Mouse (Mus musculus) embryonic facial prominence, embryonic 10.5 days (tissue): ENCODE data around the gene Slc27a2. TPM values are rescaled to one million over a fixed set of nuclear protein-coding genes. Genes with fewer than 3 reads are reported as not detected.
A peak's percentile ranks its signal among the peaks of the same experiment; 100 is the strongest.
"Not testable (repeated sequence)": the region's sequence is repeated elsewhere in the genome, so short reads cannot be mapped to it uniquely, and the experiment has no call there.

Source experiments
- DNase-seq: peaks from one replicate; pipeline ENCODE4 v3.0.0-alpha.2; 2017; ENCODE audit warnings: low spot score
- H3K27ac ChIP-seq: fragments of 300-500 bp; sonication (generic); replicated peaks from 2 replicates; pipeline ENCODE4 v1.5.1; 2016; ENCODE audit warnings: mild to moderate bottlenecking
- H3K27me3 ChIP-seq: fragments of 300-500 bp; sonication (generic); replicated peaks from 2 replicates; pipeline ENCODE4 v1.6.1; 2016; ENCODE audit warnings: low read depth, mild to moderate bottlenecking; ENCODE audit not compliant: poor library complexity, severe bottlenecking
- H3K36me3 ChIP-seq: fragments of 300-500 bp; sonication (generic); replicated peaks from 2 replicates; pipeline ENCODE4 v1.6.1; 2016; ENCODE audit warnings: mild to moderate bottlenecking, moderate library complexity
- H3K4me1 ChIP-seq: fragments of 300-500 bp; sonication (generic); 2 replicates; pipeline ENCODE4 v1.6.1; 2016
- H3K4me3 ChIP-seq: fragments of 300-500 bp; sonication (generic); 2 replicates; pipeline ENCODE4 v1.5.1; 2016; ENCODE audit warnings: mild to moderate bottlenecking, moderate library complexity
- H3K9me3 ChIP-seq: fragments of 300-500 bp; sonication (generic); 2 replicates; pipeline ENCODE4 v1.6.1; 2016; ENCODE audit warnings: mild to moderate bottlenecking
- WGBS: fragments of 180-500 bp; shearing (Covaris S2); methylation state at CpG from one replicate; pipeline ENCODE4 v1.1.7; 2016; 5-methylcytosine and 5-hydroxymethylcytosine counted together
- polyA plus RNA-seq: library from polyadenylated mRNA; unstranded; fragments of >200 nt; fragmentation: Nextera tagmentation; extraction: Ambion mirVana; gene quantifications from 2 replicates; pipeline ENCODE4 v1.2.1, GENCODE M21; 2016

Slc27a2 gene
- polyA plus RNA-seq, 1 experiment from 2014 or later: 3.8 TPM

- H3K4me1 ChIP-seq: peaks cover 5% of the 10 kb centered on the region; the same call in 1 of the 2 replicates
- DNase-seq: no peak
- peaks cover 7% of the 10 kb centered on the region for H3K27me3 ChIP-seq
- no peak overlapping the region for H3K4me3 ChIP-seq
- H3K27ac ChIP-seq: no peak overlapping the region
- 86% methylated on average over 20 of the region's 20 CpGs for WGBS
- H3K9me3 ChIP-seq: no peaks in the 10 kb centered on the region
- no peaks in the 10 kb centered on the region for H3K36me3 ChIP-seq
Observed at GRCm38 (mm10) chr2:126597279-126598241, 45.4 kb downstream of the Slc27a2 start.

- WGBS: 45% methylated on average over 2 of the region's 2 CpGs
- no peaks in the 10 kb centered on the region for H3K36me3 ChIP-seq
- peaks cover 5% of the 10 kb centered on the region; the same call in 1 of the 2 replicates for H3K4me1 ChIP-seq
- no peak overlapping the region for H3K4me3 ChIP-seq
- peaks cover 7% of the 10 kb centered on the region for H3K27me3 ChIP-seq
- DNase-seq: no peak
- no peak overlapping the region for H3K27ac ChIP-seq
- no peaks in the 10 kb centered on the region for H3K9me3 ChIP-seq
Observed at GRCm38 (mm10) chr2:126598359-126598758, 46.2 kb downstream of the Slc27a2 start.

- Histone ChIP-seq H3K4me1 (peaks cover 5% of the 10 kb centered on the region; the same call in 1 of the 2 replicates), H3K36me3 (no peaks in the 10 kb centered on the region), H3K27ac (no peak overlapping the region), H3K27me3 (peaks cover 7% of the 10 kb centered on the region), H3K4me3 (no peak overlapping the region), H3K9me3 (no peaks in the 10 kb centered on the region)
- 13% methylated on average over 3 of the region's 3 CpGs for WGBS
- DNase-seq: peak; percentile 27
Observed at GRCm38 (mm10) chr2:126599005-126599404, 46.8 kb downstream of the Slc27a2 start.

- 89% methylated on average over 14 of the region's 14 CpGs for WGBS
- DNase-seq: no peak
- Histone ChIP-seq H3K36me3 (no peaks in the 10 kb centered on the region), H3K9me3 (no peaks in the 10 kb centered on the region), H3K27me3 (no peaks in the 10 kb centered on the region; the same call in 1 of the 2 replicates), H3K4me1 (peaks cover 5% of the 10 kb centered on the region; the same call in 1 of the 2 replicates), H3K27ac (no peak overlapping the region), H3K4me3 (no peak overlapping the region)
Observed at GRCm38 (mm10) chr2:126600533-126600932, 48.3 kb downstream of the Slc27a2 start.

- Histone ChIP-seq H3K4me1 (peaks cover 5% of the 10 kb centered on the region; the same call in 1 of the 2 replicates), H3K27me3 (no peaks in the 10 kb centered on the region; the same call in 1 of the 2 replicates), H3K9me3 (no peaks in the 10 kb centered on the region), H3K36me3 (no peaks in the 10 kb centered on the region), H3K4me3 (no peak overlapping the region), H3K27ac (no peak overlapping the region)
- DNase-seq: no peak
- 87% methylated on average over 14 of the region's 14 CpGs for WGBS
Observed at GRCm38 (mm10) chr2:126601918-126602600, 49.9 kb downstream of the Slc27a2 start.

- H3K4me3 ChIP-seq: no peak overlapping the region
- H3K9me3 ChIP-seq: no peaks in the 10 kb centered on the region
- 86% methylated on average over 15 of the region's 15 CpGs for WGBS
- H3K27ac ChIP-seq: no peak overlapping the region
- no peaks in the 10 kb centered on the region for H3K36me3 ChIP-seq
- no peaks in the 10 kb centered on the region for H3K4me1 ChIP-seq
- no peak for DNase-seq
- H3K27me3 ChIP-seq: no peaks in the 10 kb centered on the region; the same call in 1 of the 2 replicates
Observed at GRCm38 (mm10) chr2:126606061-126606687, 54.0 kb downstream of the Slc27a2 start.

- no peak overlapping the region for H3K4me3 ChIP-seq
- WGBS: 76% methylated on average over 4 of the region's 4 CpGs
- H3K27me3 ChIP-seq: no peaks in the 10 kb centered on the region; the same call in 1 of the 2 replicates
Observed at GRCm38 (mm10) chr2:126606688-126607062, 54.5 kb downstream of the Slc27a2 start.

GRCm38 (mm10) chr2:126607553-126608203 is 55.5 kb downstream of the Slc27a2 start:
- Histone ChIP-seq H3K4me3 (no peak overlapping the region), H3K9me3 (no peaks in the 10 kb centered on the region), H3K36me3 (no peaks in the 10 kb centered on the region), H3K27me3 (no peaks in the 10 kb centered on the region), H3K4me1 (no peaks in the 10 kb centered on the region), H3K27ac (no peak overlapping the region)
- DNase-seq: no peak
- 66% methylated on average over 10 of the region's 10 CpGs for WGBS

More at GRCm38 (mm10) chr2:126606688-126607062, 54.5 kb downstream of the Slc27a2 start:
- Histone ChIP-seq H3K27ac (no peak overlapping the region), H3K4me1 (no peaks in the 10 kb centered on the region), H3K36me3 (no peaks in the 10 kb centered on the region), H3K9me3 (no peaks in the 10 kb centered on the region)
- DNase-seq: no peak

- H3K9me3 ChIP-seq, H3K4me1 ChIP-seq, H3K4me3 ChIP-seq, H3K27ac ChIP-seq, H3K36me3 ChIP-seq, DNase-seq, H3K27me3 ChIP-seq: not testable (repeated sequence)
- WGBS: 81% methylated on average over 12 of the region's 12 CpGs
Observed at GRCm38 (mm10) chr2:126609600-126609999, 57.4 kb downstream of the Slc27a2 start.

- H3K27ac ChIP-seq: no peak overlapping the region
- no peaks in the 10 kb centered on the region for H3K36me3 ChIP-seq
- H3K4me3 ChIP-seq: no peak overlapping the region
- WGBS: 94% methylated on average over 3 of the region's 3 CpGs
- 0 out of 2 replicates have a peak, but pooled peaks cover 5% of the 10 kb centered on the region for H3K4me1 ChIP-seq
- DNase-seq: no peak
- no peaks in the 10 kb centered on the region for H3K9me3 ChIP-seq
- H3K27me3 ChIP-seq: no peaks in the 10 kb centered on the region
Observed at GRCm38 (mm10) chr2:126615355-126615754, 63.1 kb downstream of the Slc27a2 start.

GRCm38 (mm10) chr2:126618470-126619179 is 66.4 kb downstream of the Slc27a2 start:
- Histone ChIP-seq H3K4me1 (0 out of 2 replicates have a peak, but pooled peaks cover 5% of the 10 kb centered on the region), H3K27me3 (no peaks in the 10 kb centered on the region), H3K36me3 (no peaks in the 10 kb centered on the region), H3K4me3 (no peak overlapping the region), H3K27ac (no peak overlapping the region), H3K9me3 (no peaks in the 10 kb centered on the region)
- 27% methylated on average over 8 of the region's 8 CpGs for WGBS
- no peak for DNase-seq
